Mouse (Mus musculus) C3H10T1/2 (cell line): Measurements from ENCODE around the gene Fndc3a. TPM values are rescaled to one million over a fixed set of nuclear protein-coding genes. Genes with fewer than 3 reads are reported as not detected.

ENCODE experiments used
- polyA plus RNA-seq, 2 experiments: library from polyadenylated mRNA; unstranded; fragments of >200 nt; fragmentation: generic; extraction: Trizol; gene quantifications; one replicate each; pipeline ENCODE4 v1.2.1; 2012; ENCODE audit warnings: missing spikeins in 2 of 2

Gene Fndc3a
- polyA plus RNA-seq, result 1 to 10 TPM in 1 of 2 experiments, under 1 TPM in 1; 0.60 to 8.5 TPM

GRCm38 (mm10) chr14:72709710-72710340 is at the start of gene Fndc3a:
TSS of gene Fndc3a (minus strand) at chr14:72710003.

GRCm38 (mm10) chr14:72491738-72492137 is 218.1 kb downstream of the Fndc3a start, which contains the start of gene Gm9195:
TSS of gene Gm9195 (minus strand) at chr14:72491838.

Other genes starting within 250 kb of the Fndc3a start
- not detected for gene Gm9195, start 218.2 kb downstream of the Fndc3a start, polyA plus RNA-seq